In the genomic region with DNA sequence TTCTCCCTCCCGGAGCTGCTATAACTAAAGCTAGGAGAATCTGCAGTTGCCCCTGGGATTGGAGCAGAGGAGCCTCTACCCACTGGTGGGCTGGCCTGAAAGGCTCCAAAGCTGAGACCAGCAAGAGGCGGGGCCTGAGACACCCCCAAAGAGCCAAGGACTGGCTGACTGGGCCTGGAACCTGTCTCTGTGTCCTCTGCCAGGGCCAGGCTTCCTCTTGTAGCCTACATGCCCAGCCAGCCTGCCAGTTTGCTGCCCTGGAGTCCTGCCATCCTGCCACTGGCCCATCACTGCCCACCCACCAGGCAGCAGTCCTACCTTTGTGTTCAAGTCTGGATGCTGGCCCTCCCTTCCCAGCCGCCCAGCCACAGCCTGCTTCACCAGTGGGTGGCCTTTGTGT, we compare ENCODE assay signal across 11 mouse cellular contexts.
DNase-seq lines count a peak whose midpoint lies in the region; ATAC-seq and TF ChIP-seq lines count a peak whose summit lies in the region.
"Had no signal": no experiment of that assay in that cellular context is flagged by ENCODE, and none has a peak within 500 bp of the region (broad histone marks: within the 10 kb centered on the region; RNA-seq: fewer than 3 reads in every experiment).

No protein-coding gene starts in this region.

- no peak overlapping the region for H3K4me3 ChIP-seq in embryonic fibroblast, embryonic 13.5 days (ENCODE audit: insufficient read depth, low read length)
- H3K4me3 ChIP-seq in heart, embryonic 11.5 days (ENCODE audit: low read depth, low read length), result no peak overlapping the region
- H3K4me3 ChIP-seq: embryonic facial prominence, embryonic 15.5 days; limb, embryonic 15.5 days had no signal

- no peak for TF ChIP-seq POLR2A in embryonic fibroblast, embryonic 13.5 days (IDR thresholded peaks at IDR 0.05; ENCODE audit: low read depth, low read length)

- no peak overlapping the region for H3K4me2 ChIP-seq in heart, embryonic 11.5 days
- H3K4me2 ChIP-seq: embryonic facial prominence, embryonic 15.5 days; limb, embryonic 15.5 days had no signal

- TF ChIP-seq CTCF in embryonic fibroblast, embryonic 13.5 days (IDR thresholded peaks at IDR 0.05; ENCODE audit: borderline replicate concordance, insufficient read depth, low read length), result no peak

- H3K27me3 ChIP-seq in heart, embryonic 11.5 days (ENCODE audit: control insufficient read depth, insufficient read depth, low read length), result no peaks in the 10 kb centered on the region
- H3K27me3 ChIP-seq: embryonic facial prominence, embryonic 15.5 days; limb, embryonic 15.5 days had no signal

- H3K4me1 ChIP-seq in embryonic fibroblast, embryonic 13.5 days (ENCODE audit: control insufficient read depth, insufficient read depth, low read length), result peaks cover 8% of the 10 kb centered on the region
- peaks cover 9% of the 10 kb centered on the region for H3K4me1 ChIP-seq in heart, embryonic 11.5 days (ENCODE audit: control insufficient read depth, insufficient read depth, low read length)
- H3K4me1 ChIP-seq: embryonic facial prominence, embryonic 15.5 days; limb, embryonic 15.5 days had no signal

- peak overlapping the region; percentile 41; the same call in 1 of the 2 replicates for H3K27ac ChIP-seq in embryonic fibroblast, embryonic 13.5 days (ENCODE audit: insufficient read depth, low read length)
- no peak overlapping the region for H3K27ac ChIP-seq in heart, embryonic 11.5 days (ENCODE audit: low read depth, low read length)
- H3K27ac ChIP-seq: embryonic facial prominence, embryonic 15.5 days; limb, embryonic 15.5 days had no signal

- DNase-seq in frontal cortex, postnatal 25 days (ENCODE audit: low spot score in 2 of 2), result no peak
- DNase-seq in Muller cell, postnatal 12 days (ENCODE audit: inconsistent ontology term), result peak; percentile 58
- DNase-seq in layer of hippocampus, postnatal 14 days (ENCODE audit: low spot score in 2 of 2), result peak; percentile 53 to 64
- no peak for DNase-seq in embryo, embryonic 11 days
- no peak for DNase-seq in kidney, postnatal 14 days
- DNase-seq: B cell, adult 2 months had no signal

- 84% methylated on average over 2 of the region's 3 CpGs for WGBS in heart, embryonic 11.5 days (ENCODE audit: insufficient replicate concordance)

- peaks cover 17% of the 10 kb centered on the region for H3K36me3 ChIP-seq in heart, embryonic 11.5 days (ENCODE audit: control insufficient read depth, insufficient read depth, low read length)

- H3K9ac ChIP-seq in heart, embryonic 11.5 days (ENCODE audit: low read depth, low read length), result no peak overlapping the region
- H3K9ac ChIP-seq: embryonic facial prominence, embryonic 15.5 days; limb, embryonic 15.5 days had no signal

- ATAC-seq in frontal cortex, adult (ENCODE audit: low TSS enrichment), result 0 out of 2 replicates have a peak, but pooled peaks have one; percentile 10
- ATAC-seq in heart, embryonic 11.5 days (replicated peaks; ENCODE audit: insufficient number of reproducible peaks, low FRiP score, low TSS enrichment), result no peak

- H3K9me3 ChIP-seq in heart, embryonic 11.5 days (replicated peaks; ENCODE audit: control insufficient read depth, low read length), result no peaks in the 10 kb centered on the region
- H3K9me3 ChIP-seq: embryonic facial prominence, embryonic 15.5 days; limb, embryonic 15.5 days had no signal

Comparison
In these comparisons a context has a peak if more than half of its experiments do, and no peak if none do; other contexts are left out.
1. DNase-seq: peak in Muller cell, postnatal 12 days (single experiment) and layer of hippocampus, postnatal 14 days (2 of 2); none in frontal cortex, postnatal 25 days (0 of 2), embryo, embryonic 11 days (single experiment) and kidney, postnatal 14 days (single experiment).